Mouse (Mus musculus) embryonic facial prominence, embryonic 11.5 days (tissue): ENCODE results near the gene Nrros. TPM values are rescaled to one million over a fixed set of nuclear protein-coding genes. Genes with fewer than 3 reads are reported as not detected.

ENCODE experiments used
- ATAC-seq: fragments of 200-750 bp; cut with Nextera tagmentation; replicated peaks from 2 replicates; pipeline ENCODE4 v1.8.0; 2017; ENCODE audit warnings: low read depth; ENCODE audit not compliant: insufficient number of reproducible peaks, low FRiP score, low TSS enrichment
- DNase-seq: peaks from one replicate; pipeline ENCODE4 v3.0.0-alpha.2; 2015; ENCODE audit warnings: low spot score
- H3K27ac ChIP-seq: fragments of 300-500 bp; sonication (generic); replicated peaks from 2 replicates; pipeline ENCODE4 v1.5.1; 2014; ENCODE audit warnings: mild to moderate bottlenecking, low read depth, low read length, control low read depth
- H3K27me3 ChIP-seq: fragments of 300-500 bp; sonication (generic); 2 replicates; pipeline ENCODE4 v1.6.1; 2014; ENCODE audit warnings: mild to moderate bottlenecking, low read length, moderate library complexity, mixed read lengths; ENCODE audit not compliant: control insufficient read depth, insufficient read depth
- H3K36me3 ChIP-seq: fragments of 300-500 bp; sonication (generic); replicated peaks from 2 replicates; pipeline ENCODE4 v1.6.1; 2014; ENCODE audit warnings: low read depth, mild to moderate bottlenecking, low read length, moderate library complexity, mixed read lengths; ENCODE audit not compliant: control insufficient read depth, insufficient read depth
- H3K4me1 ChIP-seq: fragments of 300-500 bp; sonication (generic); 2 replicates; pipeline ENCODE4 v1.6.1; 2014; ENCODE audit warnings: low read length, mixed read lengths; ENCODE audit not compliant: control insufficient read depth, insufficient read depth
- H3K4me2 ChIP-seq: fragments of 300-500 bp; sonication (generic); 2 replicates; pipeline ENCODE4 v1.6.1; 2014; ENCODE audit warnings: low read depth, mild to moderate bottlenecking, control low read depth, low read length, moderate library complexity
- H3K4me3 ChIP-seq: fragments of 300-500 bp; sonication (generic); 2 replicates; pipeline ENCODE4 v1.5.1; 2014; ENCODE audit warnings: low read depth, low read length, control low read depth
- H3K9ac ChIP-seq: fragments of 300-500 bp; sonication (generic); replicated peaks from 2 replicates; pipeline ENCODE4 v1.6.1; 2014; ENCODE audit warnings: mild to moderate bottlenecking, control low read depth, low read length
- H3K9me3 ChIP-seq: fragments of 300-500 bp; sonication (generic); replicated peaks from 2 replicates; pipeline ENCODE4 v1.6.1; 2016; ENCODE audit warnings: mild to moderate bottlenecking, low read length, inconsistent platforms, mixed read lengths; ENCODE audit not compliant: control insufficient read depth
- WGBS: fragments of 180-500 bp; shearing (Covaris S2); extraction: QIAGEN DNeasy Blood & Tissue Kit; methylation state at CpG from one replicate; pipeline ENCODE4 v1.1.7; 2014; 5-methylcytosine and 5-hydroxymethylcytosine counted together
- polyA plus RNA-seq: library from polyadenylated mRNA; unstranded; fragments of >200 nt; fragmentation: Nextera tagmentation; extraction: Ambion mirVana; gene quantifications from 2 replicates; pipeline ENCODE4 v1.2.1, GENCODE M21; 2014

Nrros gene
- polyA plus RNA-seq, 1 experiment from 2014 or later = 9.5 TPM

DNA sequence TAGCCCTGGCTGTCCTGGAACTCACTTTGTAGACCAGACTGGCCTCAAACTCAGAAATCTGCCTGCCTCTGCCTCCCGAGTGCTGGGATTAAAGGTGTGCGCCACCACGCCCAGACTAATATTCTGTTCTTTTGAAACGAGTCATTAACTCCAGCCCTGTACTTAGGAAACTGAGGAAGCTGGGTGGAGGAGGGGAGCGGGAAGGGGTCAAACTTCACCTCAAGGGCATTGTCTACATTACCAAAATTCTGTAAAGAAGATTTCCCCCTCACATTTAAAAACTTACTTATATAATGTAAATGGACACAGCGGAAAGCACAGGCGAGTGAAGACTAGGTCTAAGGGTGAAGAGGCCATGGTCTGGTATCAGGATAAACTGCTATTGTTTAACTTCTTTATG lies 41.4 kb downstream of the Nrros start:
- no peak overlapping the region for H3K4me2 ChIP-seq
- WGBS = 87% methylated on average over 7 of the region's 7 CpGs
- H3K36me3 ChIP-seq = no peaks in the 10 kb centered on the region
- H3K4me1 ChIP-seq = no peaks in the 10 kb centered on the region
- DNase-seq = no peak
- no peaks in the 10 kb centered on the region for H3K27me3 ChIP-seq
- no peak for ATAC-seq
- no peak overlapping the region for H3K4me3 ChIP-seq
- no peak overlapping the region for H3K9ac ChIP-seq
- no peaks in the 10 kb centered on the region for H3K9me3 ChIP-seq
- H3K27ac ChIP-seq = no peak overlapping the region

DNA sequence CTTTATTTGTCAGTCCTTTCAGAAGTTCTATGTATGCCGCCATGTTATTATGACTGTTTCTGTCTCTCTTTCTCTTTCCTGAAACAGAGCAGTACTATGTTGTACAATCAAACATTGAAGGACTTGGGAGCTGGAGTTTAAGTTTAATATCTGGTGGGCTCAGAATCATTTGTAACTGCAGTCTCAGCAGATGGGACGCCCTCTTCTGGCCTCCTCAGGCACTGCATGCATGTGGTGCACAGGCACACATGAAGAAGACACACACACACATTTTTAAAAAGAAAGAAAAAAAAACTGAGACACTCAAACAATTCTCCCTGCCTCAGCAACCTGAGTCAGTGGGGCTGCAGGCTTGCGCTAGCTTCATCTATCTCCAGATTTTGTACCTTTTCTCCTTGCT lies 44.9 kb downstream of the Nrros start:
- no peaks in the 10 kb centered on the region for H3K36me3 ChIP-seq
- no peaks in the 10 kb centered on the region for H3K9me3 ChIP-seq
- no peak overlapping the region for H3K27ac ChIP-seq
- no peak overlapping the region for H3K4me3 ChIP-seq
- H3K4me2 ChIP-seq = no peak overlapping the region
- no peak overlapping the region for H3K9ac ChIP-seq
- DNase-seq (no peak), ATAC-seq (no peak)
- 71% methylated on average over 3 of the region's 3 CpGs for WGBS
- H3K27me3 ChIP-seq = no peaks in the 10 kb centered on the region
- H3K4me1 ChIP-seq = no peaks in the 10 kb centered on the region

GRCm38 (mm10) chr16:32116186-32116585 lies 49.2 kb downstream of the Nrros start:
- Histone ChIP-seq H3K4me1 (no peaks in the 10 kb centered on the region), H3K27ac (no peak overlapping the region), H3K4me2 (no peak overlapping the region), H3K36me3 (no peaks in the 10 kb centered on the region), H3K27me3 (no peaks in the 10 kb centered on the region), H3K9me3 (no peaks in the 10 kb centered on the region), H3K4me3 (no peak overlapping the region), H3K9ac (no peak overlapping the region)
- 60% methylated on average over 5 of the region's 5 CpGs for WGBS
- ATAC-seq = no peak
- DNase-seq = no peak

- WGBS = 59% methylated on average over 6 of the region's 6 CpGs
- Histone ChIP-seq H3K9me3 (no peaks in the 10 kb centered on the region), H3K4me3 (no peak overlapping the region), H3K27me3 (no peaks in the 10 kb centered on the region), H3K4me2 (no peak overlapping the region), H3K36me3 (no peaks in the 10 kb centered on the region), H3K4me1 (no peaks in the 10 kb centered on the region), H3K27ac (no peak overlapping the region), H3K9ac (no peak overlapping the region)
- ATAC-seq = no peak
- no peak for DNase-seq
Measured at GRCm38 (mm10) chr16:32115781-32116180, 49.6 kb downstream of the Nrros start.

DNA sequence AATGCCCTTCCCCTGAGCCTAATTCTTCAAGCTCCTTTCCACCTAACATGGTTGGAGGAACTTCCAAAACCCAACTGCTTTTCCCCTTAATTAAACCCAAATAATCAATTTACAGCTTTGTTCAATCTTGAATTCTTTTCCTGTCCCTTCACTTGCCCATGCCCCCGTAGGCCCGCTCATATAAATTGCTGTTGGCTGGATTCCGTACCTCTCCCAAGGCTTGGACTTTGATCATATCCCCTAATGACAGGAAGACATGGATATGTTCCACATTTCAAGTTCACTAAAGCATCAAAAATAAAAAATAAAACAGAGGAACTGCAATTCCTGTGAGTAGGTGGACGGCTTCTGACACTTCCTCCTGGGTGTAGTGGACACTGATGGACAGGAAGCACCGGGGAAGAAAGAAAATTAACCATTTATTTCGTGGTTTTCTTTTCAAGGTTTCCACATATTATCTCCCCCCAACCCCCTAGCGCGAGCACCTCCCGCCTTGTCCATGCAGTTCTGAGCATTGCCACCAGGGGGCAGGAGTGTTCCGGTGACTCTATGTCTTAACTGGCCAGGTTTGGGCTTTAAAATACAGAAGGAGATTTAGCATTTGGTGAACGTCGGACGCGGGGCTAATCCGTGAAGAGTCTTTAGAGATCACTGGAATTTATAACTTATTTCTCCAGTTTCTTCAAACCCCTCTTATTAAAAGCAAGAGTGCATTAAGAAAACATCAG lies 50.3 kb downstream of the Nrros start:
- Histone ChIP-seq H3K9me3 (no peaks in the 10 kb centered on the region), H3K27ac (no peak overlapping the region), H3K4me1 (no peaks in the 10 kb centered on the region), H3K36me3 (no peaks in the 10 kb centered on the region), H3K27me3 (no peaks in the 10 kb centered on the region), H3K4me3 (no peak overlapping the region), H3K9ac (no peak overlapping the region), H3K4me2 (no peak overlapping the region)
- 14% methylated on average over 15 of the region's 15 CpGs for WGBS
- ATAC-seq = no peak
- DNase-seq = peak; percentile 86

DNA sequence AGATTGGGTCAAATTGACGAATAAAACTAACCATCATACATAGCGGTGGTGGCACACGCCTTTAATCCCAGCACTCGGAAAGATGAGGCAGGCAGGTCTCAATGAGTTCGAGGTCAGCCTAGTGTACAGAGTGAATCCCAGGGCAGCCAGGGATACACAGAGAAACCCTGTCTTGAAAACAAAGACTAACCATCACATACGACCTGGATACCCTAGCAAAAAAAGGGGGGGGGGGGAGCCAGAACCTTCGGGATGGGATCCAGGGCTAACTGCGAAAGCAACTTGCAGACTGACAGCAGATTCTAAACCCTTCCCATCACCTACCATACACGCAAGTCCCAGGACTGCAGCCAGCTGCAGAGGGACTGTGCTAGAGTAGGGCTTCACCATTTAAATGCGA lies 51.0 kb downstream of the Nrros start:
- no peaks in the 10 kb centered on the region for H3K27me3 ChIP-seq
- DNase-seq = no peak
- H3K4me1 ChIP-seq = no peaks in the 10 kb centered on the region
- H3K27ac ChIP-seq = no peak overlapping the region
- no peak overlapping the region for H3K9ac ChIP-seq
- H3K4me3 ChIP-seq = no peak overlapping the region
- 85% methylated on average over 10 of the region's 10 CpGs for WGBS
- no peaks in the 10 kb centered on the region for H3K36me3 ChIP-seq
- no peaks in the 10 kb centered on the region for H3K9me3 ChIP-seq
- no peak overlapping the region for H3K4me2 ChIP-seq
- ATAC-seq = no peak

- H3K9ac ChIP-seq = no peak overlapping the region
- no peak overlapping the region for H3K27ac ChIP-seq
- no peak for ATAC-seq
- WGBS = 70% methylated on average over 23 of the region's 23 CpGs
- H3K36me3 ChIP-seq = no peaks in the 10 kb centered on the region
- no peaks in the 10 kb centered on the region for H3K4me1 ChIP-seq
- H3K9me3 ChIP-seq = no peaks in the 10 kb centered on the region
- no peak for DNase-seq
- no peak overlapping the region for H3K4me2 ChIP-seq
- H3K27me3 ChIP-seq = no peaks in the 10 kb centered on the region
- no peak overlapping the region for H3K4me3 ChIP-seq
Measured at GRCm38 (mm10) chr16:32113541-32114218, 51.7 kb downstream of the Nrros start.

DNA sequence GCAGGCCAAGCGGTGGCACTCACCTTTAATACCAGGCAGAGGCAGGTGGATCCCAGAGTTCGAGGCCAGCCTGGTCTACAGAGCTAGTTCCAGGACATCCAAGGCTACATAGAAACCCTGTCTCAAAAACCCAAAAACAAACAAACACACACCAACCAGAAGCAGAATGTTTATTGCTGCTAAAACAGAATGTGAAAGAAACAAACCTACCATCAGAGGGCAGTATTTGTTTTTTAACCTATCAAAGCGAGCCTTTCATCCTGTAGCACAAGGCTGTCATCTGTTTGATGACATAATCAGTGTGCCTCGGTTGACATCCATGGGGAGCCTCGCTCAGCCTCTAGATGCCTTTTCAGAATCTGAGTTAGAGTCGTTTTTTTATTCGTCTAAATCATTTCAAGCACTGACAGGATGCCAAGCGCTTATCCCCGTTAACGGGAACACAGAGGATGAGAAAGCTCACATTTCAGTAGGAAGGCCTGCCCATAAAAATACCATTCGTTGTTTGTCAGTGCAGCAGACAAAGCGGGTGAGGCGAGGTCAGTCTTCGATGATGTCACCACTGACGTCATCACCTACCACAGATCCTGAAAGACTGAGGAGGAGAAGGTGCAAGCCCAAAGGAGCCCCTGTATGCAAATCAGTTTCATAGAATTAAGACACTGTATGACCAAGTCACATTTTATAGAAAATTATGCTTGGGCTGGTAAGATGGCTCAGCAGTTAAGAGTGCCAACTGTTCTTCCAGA lies 54.3 kb downstream of the Nrros start:
- DNase-seq = no peak
- 81% methylated on average over 15 of the region's 15 CpGs for WGBS
- Histone ChIP-seq H3K9ac (no peak overlapping the region), H3K4me1 (no peaks in the 10 kb centered on the region), H3K4me2 (no peak overlapping the region), H3K36me3 (no peaks in the 10 kb centered on the region; the same call in none of the 2 replicates), H3K9me3 (no peaks in the 10 kb centered on the region), H3K4me3 (no peak overlapping the region), H3K27ac (no peak overlapping the region), H3K27me3 (no peaks in the 10 kb centered on the region)
- no peak for ATAC-seq
